Mouse (Mus musculus) neutrophil, adult 5-6 weeks (primary cell): ENCODE data around the gene Pdcd6ip. TPM values are rescaled to one million over a fixed set of nuclear protein-coding genes. Genes with fewer than 3 reads are reported as not detected.
A peak's percentile ranks its signal among the peaks of the same experiment; 100 is the strongest.
"Not testable (repeated sequence)": the region's sequence is repeated elsewhere in the genome, so short reads cannot be mapped to it uniquely, and the experiment has no call there.

Experiments used
- ATAC-seq: fragments of 151-379, 151-347 bp; 2 replicates; pipeline ENCODE4 v1.8.0; 2017; ENCODE audit warnings: mild to moderate bottlenecking, moderate TSS enrichment; ENCODE audit not compliant: insufficient number of reproducible peaks, poor library complexity, low FRiP score, severe bottlenecking; ENCODE audit errors: extremely low read depth
- total RNA-seq: library from RNA; stranded (forward); fragments of 200-1000 nt; gene quantifications from 2 replicates; pipeline ENCODE4 v1.2.3, GENCODE M21; 2017

Pdcd6ip gene
- total RNA-seq = 114 and 122 TPM in 2 replicates

DNA sequence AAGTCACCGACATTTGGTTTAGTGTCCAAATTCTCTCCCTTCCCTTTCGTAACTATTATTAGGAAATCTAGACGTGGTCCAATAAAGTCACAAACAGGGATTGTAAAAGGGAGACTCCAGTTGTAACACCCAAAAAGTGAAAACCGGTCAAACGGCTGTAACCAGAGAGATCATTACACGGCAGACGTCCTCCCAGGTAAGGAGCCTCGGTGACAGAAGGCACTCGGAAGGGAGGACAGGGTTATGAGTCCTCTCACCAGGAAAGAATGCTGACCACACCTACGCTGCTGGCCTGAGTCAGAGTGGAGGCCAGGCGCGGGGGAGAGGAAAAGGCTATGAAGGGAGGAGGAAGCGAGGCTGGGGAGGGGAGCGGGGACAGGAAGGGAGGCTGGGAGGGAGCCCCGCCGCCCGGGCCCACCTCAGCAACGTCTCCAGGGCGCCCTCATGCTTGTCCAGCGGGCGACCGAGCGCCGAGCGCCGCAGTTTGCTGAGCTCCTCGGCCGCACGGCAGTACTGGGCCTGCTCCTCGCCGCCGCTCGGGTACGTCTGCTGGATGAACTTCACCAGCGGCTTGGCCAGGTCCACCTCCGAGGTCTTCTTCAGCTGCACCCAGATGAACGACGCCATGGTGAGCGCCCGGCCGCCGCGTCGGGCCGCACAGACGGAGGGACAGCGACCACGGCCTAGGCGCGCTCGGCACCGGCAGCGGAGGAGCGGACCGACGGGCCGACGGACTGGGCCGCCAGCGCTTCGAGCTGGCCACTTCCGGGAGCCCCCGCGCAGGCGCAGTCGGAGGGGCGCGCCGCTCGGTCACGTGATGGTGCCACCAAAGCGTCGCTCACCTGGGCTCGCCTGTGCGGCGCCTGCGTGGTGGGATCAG, at the start of gene Pdcd6ip:
TSS of gene Pdcd6ip (minus strand) at position 779 of the 880 bp plus-strand sequence.
- ATAC-seq = peak; percentile 46

DNA sequence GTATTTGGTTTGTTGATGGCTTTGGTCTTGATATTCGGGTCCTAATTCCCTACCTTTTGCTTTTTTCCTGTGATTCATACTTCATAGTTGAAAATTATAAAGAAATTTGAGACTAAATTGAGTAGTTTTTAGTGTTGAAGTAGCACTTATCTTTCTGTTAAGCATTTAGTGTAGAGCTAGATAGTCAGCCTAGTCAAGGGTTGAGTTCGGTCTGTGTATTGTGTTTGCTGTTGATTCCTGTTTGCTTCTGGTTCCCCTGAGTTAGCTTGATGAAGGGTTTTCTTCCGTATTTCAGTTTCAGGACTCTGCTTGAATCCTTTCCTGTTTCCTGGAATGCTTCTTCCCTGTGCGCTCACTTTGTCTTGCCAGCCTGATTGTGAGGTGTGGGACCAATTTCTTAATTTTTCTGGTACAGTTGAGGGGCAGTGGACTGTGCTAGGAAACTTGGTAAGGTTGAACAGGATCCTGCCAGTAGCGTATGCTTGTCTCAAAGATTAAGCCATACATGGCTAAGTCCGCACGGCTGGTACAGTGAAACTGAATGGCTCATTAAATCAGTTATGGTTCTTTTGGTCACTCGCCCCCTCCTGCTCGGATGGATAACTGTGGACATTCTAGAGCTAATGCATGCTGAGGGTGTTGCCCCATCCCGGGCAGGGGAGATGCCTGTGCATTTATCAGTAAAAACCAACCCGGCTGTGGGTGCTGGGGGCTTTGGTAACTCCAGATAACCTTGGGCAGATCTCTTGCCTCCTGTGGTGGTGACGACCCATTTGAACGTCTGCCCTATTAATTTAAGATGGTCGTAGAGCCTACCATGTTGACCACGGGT, 48.0 kb upstream of the Pdcd6ip start:
- ATAC-seq = no peak

DNA sequence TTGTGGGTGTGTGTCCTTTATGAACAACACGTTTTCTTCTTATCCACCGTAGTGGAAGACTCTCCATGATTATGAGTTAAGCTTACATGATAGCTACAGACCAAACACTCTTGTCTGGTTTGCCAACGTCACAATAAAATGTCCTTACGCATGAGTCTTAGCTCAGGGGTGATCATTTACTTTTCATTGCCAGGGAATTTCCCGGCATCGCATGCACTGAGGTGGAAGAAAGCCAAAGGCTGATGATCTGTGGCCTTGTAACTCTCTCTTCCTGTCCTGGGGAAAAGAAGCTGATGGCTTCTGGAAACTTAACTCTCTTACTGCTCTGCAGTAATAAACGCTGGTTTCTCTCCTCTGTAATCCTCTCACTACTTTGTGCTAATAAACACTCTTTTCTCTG, 41.3 kb upstream of the Pdcd6ip start:
- ATAC-seq = no peak

DNA sequence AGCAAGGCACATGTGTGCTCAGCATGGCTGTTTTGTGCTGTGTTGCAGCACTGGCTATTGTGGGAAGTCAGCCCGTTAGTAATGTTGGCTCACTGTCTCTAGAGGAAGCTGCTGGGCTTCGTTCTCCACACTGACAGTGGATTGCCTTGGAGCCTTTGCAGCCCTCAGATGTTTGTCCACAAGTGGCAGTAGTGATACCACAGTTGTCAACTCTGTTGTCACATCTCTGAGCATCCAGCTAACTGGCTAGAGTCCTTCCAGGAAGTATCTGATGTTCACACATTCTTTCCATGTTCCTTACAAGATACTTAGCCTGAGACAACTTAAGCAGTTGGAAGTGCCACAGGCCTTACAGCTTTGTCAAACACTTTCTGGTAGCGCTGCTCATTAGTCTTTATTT, 35.2 kb upstream of the Pdcd6ip start:
- no peak for ATAC-seq

DNA sequence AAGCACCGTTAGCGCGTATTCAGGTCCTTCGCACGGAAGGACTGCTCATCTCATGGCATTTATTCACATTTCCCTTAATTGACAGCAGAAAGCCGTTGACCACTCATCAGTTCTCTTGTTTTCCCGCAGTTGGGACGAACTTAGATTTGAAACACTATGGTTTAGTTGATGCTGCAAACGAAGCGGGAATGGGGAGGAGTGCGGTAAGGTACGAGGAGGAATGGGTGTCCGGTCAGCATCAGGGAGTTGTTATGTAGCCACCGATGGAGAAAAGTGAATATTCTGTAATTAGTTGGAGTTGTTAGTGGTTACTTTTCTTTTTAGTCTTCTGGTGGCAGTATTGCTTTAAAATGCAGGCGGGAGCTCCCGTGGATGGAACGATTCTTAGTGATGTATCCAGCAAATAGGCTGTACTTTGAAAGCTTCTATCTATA, 34.3 kb upstream of the Pdcd6ip start:
- no peak for ATAC-seq

DNA sequence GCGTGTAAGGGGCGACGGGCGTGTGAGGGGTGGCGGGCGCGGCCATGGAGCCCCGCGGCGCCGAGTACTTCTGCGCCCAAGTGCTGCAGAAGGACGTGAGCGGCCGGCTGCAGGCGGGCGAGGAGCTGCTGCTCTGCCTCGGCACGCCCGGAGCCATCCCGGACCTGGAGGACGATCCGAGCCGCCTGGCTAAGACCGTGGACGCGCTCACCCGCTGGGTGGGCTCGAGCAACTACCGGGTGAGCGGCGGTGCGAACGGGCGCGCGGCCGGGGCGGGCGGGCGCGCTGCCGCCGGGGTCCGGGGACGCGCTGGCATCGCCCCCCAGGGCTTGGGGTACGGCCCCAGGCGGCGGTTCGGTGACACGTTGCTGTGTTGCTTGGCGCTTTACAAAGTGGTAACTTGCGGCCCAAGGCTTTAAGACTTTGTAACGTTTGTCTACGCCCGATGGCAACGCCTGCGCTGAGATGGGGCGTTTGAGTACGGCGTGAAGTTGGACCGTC, 33.6 kb upstream of the Pdcd6ip start:
- ATAC-seq = peak; percentile 37; the same call in 1 of the 2 replicates

DNA sequence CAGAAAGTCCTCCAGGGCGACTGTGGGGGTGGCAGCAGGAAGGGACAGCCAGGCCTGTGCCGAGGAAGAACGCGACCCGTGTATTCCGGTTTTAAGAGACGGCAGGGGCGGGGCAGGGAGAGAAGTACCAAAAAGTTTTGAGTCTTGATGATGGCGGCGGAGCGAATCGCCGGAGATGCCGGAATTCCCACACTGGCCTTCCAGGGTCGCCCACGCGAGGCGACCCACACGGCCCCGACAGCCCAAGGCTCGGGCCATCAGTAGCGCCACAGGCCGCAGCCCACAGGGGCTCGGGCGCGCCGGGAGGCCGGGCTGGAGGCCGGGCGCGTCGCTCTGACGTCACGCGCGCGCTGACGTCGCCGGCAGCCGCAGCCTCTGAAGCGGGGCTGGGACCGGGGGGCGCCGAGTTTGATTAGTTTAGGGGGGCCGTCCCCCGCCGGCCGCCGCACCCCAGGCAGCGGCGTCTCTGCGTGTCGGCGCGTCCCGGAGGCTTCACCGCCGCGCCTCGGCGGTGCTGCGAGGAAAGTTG, 33.1 kb upstream of the Pdcd6ip start, which contains the start of gene Clasp2:
TSS of gene Clasp2 (plus strand) at position 366 of the 529 bp plus-strand sequence.
- ATAC-seq = peak; percentile 57

DNA sequence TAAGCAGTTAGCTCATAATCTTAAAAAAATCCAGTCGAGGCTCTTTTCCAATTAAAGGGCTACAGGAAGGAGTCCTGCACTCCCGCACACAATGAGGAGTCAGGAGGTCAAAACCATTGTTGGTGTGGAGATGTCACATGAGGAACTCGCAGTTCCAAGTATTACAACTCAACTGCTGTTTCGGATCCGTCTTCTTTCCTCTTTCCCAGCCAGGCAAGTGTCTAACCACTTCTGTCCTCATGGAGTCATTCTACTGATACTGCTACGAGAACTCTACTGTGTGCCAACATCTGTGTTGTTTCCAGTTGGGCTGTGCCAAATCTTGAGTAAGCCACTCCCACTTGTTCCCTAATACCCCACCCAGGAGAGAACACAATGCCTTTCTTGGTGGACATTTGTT, 30.9 kb upstream of the Pdcd6ip start:
- ATAC-seq = no peak

DNA sequence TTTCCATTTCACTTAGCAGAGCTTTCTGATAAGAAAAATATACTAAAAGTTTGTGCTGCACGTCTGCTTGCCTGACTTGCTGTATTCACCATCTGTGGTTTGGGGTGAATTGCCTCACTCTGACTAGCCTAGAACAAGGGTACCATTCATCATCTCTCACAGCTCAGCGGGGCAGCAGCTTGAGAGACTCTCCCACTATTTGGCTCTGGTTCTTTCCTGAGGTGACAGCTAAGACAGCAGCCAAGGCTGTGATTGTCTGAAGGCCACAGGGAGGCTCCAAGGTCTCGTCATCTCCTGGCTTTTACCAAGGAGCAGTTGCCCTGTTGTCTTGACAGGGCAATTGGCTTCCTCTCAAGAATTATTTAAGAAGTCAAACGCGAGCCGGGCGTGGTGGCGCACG, 30.0 kb upstream of the Pdcd6ip start:
- ATAC-seq = no peak

DNA sequence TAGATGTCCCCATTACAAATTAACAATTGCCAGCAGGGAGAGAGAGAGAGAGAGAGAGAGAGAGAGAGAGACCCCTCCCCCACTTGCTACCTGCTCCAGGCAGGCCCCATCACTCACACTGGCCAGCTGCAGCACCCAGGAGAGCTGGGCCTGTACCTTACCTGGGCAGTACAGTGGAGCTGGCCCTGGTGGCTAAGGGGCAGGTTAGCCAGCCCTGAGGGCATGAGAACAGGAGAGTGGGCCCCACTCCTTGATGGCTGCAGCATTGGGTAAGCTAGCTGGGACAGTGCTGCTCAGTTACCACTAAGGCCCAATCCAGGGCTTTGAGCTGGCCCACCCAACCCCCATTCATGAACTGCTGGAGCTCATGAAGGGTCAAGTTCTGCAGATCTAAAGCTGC, 27.9 kb upstream of the Pdcd6ip start:
- ATAC-seq = no peak

DNA sequence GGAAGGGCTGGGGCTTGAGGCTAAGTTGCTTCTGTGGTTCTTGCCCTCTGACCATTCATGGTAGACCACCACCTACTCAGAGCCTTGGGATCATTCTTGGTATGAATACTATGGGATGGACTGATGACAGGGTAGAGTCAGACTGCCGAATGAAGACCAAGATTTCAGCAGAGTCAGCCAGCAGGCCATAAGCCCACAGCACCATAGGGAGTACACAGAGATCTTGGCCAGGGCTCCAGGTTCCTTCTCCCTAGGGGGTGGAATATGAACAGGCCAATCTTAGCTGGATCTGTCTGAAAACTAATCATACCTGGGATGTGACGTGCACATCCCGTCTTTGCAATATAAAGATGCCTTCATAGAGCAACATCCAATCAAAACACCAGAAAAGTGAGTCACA, 23.5 kb upstream of the Pdcd6ip start:
- no peak for ATAC-seq

DNA sequence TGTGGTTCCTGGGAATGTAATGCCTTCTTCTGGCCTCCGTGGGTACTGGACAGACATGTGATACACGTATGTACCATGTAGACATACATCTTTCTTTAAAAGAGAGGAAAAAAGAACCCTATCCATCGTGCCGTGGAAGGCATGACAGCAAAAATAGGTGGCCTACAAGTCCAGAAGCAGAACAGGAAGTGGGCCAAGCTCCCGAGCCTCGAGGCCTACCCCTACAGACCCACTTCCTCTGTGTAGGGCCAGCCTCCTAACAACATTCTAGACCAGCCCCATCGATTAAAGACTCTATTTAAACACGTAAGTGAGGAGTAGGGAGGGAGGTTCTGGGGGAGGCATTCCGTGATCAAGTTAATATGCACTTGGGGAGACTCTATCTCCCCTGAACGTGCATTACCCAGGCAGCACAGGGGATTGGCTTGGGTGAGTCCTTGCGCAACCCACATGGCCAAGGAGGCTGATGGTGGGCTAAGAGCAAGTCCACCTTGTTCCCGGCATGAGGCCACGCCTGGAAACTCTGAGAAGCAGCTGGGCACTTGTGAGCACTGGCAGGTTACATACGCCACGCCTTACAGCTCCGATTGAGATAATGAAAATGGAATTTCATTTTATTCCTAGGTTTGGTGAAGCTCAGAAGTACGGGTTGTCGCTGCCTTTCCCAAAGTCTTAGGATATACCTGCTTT, 19.1 kb upstream of the Pdcd6ip start:
- no peak for ATAC-seq

DNA sequence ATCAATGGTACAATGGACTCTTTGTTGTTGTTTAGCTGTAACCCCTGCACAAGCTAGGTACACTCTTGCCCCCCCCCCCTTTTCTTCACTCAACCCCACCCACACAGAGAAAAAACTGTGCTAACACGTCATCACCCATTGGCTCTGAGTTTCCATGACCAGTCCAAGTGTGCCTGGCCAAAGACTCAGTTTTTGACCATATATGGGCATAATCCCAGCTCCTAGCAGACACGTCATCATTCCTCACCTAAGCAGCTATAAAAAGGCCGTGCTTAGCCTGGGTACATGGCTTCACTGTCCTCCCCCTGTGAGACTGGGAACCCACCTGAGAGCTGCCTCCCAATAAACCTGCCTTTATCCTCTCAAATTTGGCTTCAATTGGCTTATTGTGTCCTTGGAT, 18.1 kb upstream of the Pdcd6ip start:
- no peak for ATAC-seq

DNA sequence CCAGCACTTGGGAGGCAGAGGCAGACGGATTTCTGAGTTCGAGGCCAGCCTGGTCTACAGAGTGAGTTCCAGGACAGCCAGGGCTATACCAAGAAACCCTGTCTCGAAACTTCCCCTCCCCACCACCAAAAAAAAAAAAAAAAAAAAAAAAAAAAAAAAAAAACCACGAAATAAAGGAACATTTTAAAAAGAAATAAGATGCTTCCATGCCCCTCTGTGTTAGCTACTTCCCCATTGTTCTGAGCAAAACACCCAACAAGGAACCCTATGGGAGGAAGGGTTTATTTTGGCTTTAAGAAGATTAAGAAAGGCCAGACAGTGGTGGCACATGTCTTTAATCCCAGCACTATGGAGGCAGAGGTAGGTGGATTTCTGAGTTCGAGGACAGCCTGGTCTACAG, 17.6 kb upstream of the Pdcd6ip start:
- not testable (repeated sequence) for ATAC-seq

DNA sequence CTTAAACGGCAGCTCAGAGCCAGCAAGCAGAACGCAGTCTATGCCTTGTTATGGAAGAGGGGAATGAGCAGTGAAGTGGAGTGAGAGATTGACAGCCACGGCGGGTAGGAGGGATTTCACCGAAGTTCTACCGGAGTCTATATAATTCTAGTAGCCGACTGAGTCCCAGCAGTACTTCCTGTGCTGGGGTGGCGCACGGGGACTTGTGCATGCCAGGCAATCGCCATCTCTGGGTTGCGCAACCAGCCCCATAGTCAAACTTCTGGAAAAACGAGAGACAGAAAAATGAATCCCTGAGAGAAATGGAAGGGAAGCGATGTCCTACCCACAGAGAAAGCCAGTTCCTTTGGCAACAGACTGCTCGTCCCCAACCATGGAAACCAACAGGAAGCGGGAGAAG, 16.6 kb upstream of the Pdcd6ip start:
- ATAC-seq = no peak

DNA sequence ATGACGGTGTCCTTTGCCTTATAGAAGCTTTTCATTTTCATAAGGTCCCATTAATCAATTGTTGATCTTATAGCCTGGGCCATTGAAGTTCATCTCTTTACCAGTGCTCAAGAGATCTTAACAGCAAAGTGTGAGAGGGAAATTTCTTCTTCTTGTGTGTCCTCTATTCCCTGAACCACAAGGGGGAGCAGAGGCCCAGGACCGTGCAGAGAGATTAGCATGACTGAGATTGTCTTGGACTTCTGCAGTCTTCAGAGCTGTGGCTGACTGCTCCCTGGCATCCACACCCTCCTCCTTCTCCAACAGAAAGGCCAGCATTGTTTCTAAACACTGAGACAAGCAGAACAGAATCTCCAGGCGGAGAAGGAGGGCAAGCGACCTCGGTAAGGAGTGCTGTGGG, 11.0 kb upstream of the Pdcd6ip start:
- no peak for ATAC-seq

DNA sequence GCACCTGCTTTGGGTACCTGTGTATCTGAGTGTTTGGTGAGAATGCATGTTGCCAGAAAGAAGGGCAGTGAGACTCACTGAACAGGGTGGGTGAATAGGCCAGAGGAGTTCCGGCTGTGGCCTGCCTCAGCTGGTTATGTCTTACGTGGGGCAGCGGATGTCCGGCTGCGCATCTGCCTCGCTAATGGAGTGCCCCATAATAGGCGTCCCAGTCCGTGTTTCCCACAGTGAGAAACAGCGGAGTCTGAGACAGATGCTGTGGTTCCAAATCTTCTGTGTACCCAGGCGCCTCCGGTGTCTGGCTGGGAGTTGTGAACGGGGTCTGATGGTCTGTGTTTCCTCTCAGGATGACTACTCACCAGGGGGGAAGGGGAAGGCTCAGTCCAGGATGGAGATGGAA, 2.8 kb upstream of the Pdcd6ip start:
- no peak for ATAC-seq

DNA sequence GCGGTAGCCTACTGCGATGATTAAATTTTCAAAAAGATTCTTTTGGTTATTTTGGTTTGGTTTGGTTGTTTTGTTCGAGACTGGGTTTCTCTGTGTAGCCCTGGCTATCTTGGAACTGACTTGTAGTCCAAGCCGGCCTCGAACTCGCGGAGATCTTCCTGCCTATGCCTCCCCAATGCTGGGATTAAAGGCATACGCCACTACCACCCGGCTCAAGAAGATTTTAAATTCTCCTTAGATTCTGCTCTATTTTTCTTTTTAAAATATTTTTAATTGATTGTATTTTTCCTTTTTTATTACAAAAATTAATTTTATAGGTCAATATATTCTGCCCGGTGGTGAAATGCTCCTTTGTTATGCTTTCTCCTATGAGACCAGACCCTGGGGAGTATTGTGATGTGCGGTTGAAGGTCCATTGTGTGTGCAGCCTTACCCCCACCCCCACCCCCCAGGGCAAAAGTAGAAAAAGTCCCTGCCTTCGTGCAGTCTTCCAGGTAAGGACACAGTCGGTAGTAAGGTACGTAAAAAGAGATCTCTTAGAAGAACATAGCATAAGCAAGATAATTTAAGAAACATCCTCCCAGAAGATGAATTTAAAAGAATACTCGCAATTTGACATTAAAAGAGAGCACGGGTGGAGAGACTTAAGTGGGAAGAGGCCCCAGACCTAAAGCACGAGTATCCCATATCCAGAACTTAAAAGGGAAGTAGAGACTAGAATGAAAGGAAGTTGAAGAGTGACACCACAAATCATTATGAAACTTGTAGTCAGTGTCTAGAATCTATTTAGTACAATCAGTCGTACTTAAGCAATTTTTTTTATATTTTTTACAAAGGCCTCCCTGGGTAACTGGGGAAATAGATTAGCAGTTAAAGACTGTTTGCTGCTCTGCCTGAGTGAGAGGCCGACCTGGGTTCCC, 562 bp upstream of the Pdcd6ip start:
- no peak for ATAC-seq
